Mouse (Mus musculus) lung, postnatal 10 days (tissue): ENCODE results near the gene Ankrd33b.

ENCODE experiments used
- DNase-seq: peaks from one replicate; pipeline ENCODE4 v3.0.0; 2021

Ankrd33b gene

DNA sequence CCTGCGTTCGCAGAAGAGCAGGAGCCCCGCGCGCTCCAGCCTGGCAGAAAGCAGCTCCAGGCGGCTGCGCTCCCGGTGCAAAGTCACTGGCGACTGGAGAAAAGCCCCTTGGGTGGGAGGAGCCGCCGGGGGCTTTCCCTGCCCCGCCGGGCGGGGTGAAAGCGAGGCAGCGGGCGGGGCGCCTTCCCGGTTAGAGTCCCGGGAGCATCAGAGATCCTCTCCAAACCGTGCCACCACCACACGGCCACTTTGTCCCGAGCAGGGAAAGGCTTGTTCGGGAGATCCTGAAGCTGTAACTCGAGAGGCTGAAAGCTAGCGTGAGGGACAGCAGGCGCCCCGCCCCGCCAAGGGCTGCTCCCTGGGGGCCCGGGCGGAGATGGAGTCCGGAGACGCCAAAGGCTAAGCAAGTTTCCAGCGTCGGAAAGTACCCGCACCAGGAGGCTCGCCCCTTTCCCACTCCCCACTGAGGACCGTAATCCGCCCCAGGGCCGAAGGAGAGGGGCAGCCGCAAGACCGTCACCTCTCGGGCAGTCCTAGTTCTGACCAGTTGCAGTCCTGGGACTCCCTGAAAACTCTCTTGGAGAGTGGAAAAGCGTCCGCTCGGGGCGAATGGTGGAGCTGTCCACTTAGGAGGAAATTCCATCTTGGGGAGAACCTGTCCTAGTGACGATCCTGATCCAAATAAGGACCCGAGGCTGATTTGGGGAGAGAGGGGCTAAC is at the start of gene Ankrd33b:
Ankrd33b (minus strand) TSS at position 246 of the 720 bp plus-strand sequence.
- DNase-seq, result peak; percentile 84

DNA sequence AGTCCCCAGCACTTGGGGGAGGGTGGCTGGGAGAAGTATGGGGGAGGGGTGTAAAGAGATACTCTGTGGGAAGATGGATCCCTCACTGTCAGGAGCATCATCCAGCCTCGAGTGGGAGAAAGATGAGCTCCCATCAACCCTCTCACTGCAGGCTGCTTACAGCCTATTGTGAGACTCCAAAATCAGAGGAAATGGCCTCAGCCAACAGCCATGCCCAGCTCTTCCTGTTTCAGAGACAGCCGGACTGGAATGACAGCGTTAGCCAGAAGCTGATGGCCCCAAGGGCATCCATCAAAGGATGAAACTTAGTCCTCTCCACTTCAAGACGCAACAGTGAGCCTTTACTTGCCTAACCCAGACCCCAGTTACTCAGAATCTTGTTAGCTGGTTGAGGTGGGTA is 47.7 kb upstream of the Ankrd33b start:
- DNase-seq, result peak; percentile 67

GRCm38 (mm10) chr15:31414179-31414898 is 46.8 kb upstream of the Ankrd33b start:
- DNase-seq, result no peak

DNA sequence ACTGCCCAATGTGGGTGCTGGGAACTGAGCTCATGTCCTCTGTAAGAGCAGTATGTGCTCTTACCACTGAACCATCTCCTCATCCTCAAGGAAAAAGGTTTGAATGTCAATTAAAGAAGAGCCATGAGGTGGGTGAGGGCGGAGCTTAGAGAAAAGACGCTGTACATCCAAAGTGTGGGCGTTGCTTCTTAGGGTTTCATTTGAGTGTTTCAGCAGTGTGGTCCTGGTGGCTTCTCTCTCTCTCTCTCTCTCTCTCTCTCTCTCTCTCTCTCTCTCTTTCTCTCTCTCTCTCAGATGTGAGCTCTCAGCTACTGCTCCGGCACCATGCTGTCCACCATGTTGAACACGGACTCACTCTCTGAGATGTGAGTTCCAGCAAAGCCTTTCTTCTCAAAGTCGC is 46.1 kb upstream of the Ankrd33b start:
- no peak for DNase-seq

- peak; percentile 68 for DNase-seq
These were observed 45.4 kb upstream of the Ankrd33b start for GRCm38 (mm10) chr15:31412933-31413332.

DNA sequence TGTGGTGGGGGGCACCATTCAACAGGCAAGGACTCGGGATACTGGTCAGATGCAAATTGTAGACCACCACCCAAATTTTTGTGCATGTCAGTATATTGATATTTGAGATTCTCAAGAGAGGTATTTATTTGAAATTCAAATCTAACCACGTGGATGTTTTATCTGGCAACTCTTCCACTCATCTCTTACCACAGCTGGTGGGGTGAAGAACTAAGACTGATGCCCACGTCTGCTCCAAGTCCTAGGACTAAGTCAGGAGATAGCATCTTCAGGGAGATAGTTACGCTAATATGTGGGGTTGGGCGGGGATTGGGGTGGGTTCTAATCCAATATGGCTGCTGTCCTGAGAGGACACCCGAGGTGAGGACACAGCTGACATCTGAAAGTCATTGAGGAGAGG is 44.9 kb upstream of the Ankrd33b start:
- no peak for DNase-seq

DNA sequence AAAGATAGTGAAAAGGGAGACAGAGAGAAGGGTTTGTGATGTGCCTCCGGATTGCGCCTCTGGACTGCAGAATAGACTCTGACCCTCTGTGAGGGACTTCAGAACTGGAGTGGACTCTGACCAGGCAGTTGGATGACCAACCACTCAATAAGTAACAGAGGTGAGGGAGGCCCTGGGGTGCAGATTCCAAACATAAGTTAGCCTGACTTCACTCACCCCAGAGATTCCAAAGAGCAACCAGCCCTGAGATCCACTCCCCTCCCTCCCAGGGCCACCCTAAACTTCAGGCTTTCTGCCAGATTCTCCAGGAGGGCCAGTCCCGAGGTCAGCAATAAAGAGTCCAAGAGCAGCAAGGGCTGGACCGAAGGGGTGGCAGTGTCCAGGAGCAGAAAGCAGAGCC is 40.0 kb upstream of the Ankrd33b start:
- DNase-seq, result no peak

- DNase-seq, result no peak
These were observed 39.4 kb upstream of the Ankrd33b start for GRCm38 (mm10) chr15:31406881-31407280.

GRCm38 (mm10) chr15:31404346-31404745 is 36.8 kb upstream of the Ankrd33b start:
- DNase-seq, result no peak

- DNase-seq, result no peak
These were observed 34.8 kb upstream of the Ankrd33b start for GRCm38 (mm10) chr15:31402200-31402892.

DNA sequence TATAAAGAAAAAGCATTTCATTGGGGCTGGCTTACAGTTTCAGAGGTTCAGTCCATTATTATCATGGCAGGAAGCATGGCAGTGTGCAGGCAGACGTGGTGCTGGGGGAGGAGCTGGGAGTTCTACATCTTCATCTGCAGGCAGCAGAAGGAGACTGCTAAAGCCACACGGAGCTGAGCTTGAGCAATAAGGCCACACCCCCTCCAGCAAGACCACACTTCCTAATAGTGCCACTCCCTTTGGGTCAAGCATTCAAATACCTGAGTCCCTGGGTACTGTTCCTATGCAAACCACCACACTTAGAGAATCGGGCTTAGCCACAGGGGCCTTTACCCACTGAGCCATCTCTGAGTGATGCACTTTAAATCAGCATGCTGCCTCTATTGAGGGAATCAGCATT is 33.4 kb upstream of the Ankrd33b start:
- no peak for DNase-seq

DNA sequence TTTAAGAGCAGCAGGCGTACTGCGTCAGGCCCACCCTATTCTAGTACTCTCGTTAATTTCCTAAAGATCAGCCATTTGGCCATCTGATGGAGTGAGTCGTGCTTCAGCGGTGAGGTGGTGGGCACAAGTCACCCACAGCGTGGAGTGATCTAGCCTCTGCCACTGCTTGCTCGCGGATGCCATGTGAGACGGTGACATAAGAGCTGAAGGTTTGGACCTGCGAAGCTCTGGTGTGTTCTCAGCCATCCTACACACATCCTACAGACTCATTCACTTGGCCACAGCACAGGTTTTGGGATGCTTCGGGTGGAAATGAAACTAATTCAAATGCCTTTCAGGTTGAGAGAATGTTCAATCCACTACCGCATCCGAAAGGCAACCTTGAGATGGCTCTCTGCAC is 31.2 kb upstream of the Ankrd33b start:
- DNase-seq, result no peak

DNA sequence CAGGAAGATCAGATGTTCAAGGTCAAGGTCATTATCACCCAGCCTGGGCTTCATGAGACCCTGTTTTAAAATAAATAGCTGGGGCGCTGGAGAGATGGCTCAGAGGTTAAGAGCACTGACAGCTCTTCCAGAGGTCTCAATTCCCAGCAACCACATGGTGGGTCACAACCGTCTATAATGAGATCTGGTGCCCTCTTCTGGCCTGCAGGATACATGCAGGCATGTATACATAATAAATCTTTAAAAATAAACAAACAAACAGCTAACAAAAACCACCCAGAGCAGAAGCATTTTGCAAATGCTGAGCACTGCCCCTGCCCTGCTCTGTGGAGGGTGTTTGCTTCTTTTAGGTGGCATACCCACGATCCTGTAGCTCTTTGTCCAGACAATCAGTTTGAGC is 29.9 kb upstream of the Ankrd33b start:
- DNase-seq, result no peak

- DNase-seq, result no peak
These were observed 29.2 kb upstream of the Ankrd33b start for GRCm38 (mm10) chr15:31396755-31397154.

DNA sequence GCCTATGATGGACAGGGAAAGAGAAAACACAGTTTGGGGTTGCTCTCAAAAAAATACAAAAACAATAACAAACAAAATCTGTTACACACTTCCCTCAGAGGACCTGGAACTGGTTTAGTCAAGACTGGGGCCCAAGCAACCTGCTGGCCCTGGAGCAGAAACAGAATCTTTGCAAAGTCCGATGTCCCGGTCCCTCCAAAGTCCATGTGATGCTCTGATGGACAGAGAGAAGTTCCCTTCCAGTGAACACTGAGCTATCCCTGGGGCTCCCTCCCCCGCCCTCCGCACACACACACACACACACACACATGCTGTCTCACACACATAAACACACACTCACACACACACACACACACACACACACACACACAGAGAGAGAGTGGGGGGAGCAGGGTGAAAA is 28.5 kb upstream of the Ankrd33b start:
- no peak for DNase-seq

DNA sequence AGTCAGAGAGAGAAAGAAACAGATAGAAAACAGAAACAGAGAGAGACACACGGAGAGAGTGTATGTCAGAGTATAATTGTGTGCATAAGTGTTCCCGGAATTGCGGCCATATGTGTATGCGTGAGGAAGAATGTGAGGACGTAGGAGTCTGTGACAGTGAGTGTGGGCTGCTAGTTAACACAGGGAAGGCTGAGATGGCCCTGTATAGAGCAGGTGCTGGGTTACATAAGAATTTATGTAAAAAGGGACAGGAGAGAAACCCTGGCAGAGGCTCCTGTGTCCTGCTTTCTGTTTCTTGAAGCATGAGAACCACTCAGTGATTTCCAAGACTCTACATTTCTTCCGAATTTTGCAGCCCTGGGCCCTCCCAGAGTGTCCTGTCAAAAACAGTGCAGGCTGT is 25.9 kb upstream of the Ankrd33b start:
- no peak for DNase-seq

DNA sequence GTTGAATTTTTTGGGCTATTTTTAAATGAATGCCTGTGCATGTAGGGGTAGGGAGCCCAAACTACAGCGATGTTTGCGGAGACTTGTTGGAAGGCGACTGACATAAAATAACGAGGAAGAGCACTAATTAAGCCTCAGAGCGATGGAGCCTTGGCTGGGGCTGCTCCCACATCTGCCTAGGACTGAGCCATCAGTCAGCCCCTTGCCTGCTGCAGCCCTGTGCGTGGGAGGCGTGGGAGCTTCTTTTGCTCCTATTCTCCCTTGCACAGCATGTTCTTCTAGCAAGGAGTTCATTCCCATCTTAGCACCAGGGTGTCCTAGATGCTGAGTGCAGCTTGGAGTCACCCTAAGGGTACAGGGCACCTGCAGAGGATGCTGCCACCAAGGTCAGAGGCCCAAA is 25.2 kb upstream of the Ankrd33b start:
- no peak for DNase-seq

DNA sequence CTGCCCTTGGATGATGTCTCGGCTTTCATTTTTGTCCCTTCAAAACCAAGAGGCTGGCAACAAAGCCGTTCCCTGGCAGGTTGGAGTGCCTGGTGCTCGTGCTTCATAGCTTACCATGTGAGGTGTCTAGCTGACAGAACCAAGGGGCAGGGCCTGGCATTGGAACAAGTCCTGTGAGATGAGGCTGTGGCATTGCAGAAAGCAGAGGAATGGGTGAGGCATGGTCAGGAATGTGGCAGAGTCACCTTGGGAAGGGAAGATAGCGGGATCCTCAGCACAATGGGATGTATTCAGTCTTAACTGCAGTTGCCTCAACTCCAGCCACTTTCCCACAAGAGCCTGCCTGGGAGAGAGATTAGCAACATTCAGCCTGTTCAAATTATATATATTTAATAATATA is 24.6 kb upstream of the Ankrd33b start:
- no peak for DNase-seq

- DNase-seq, result peak; percentile 22
These were observed 14.5 kb upstream of the Ankrd33b start for GRCm38 (mm10) chr15:31381936-31382468.

- no peak for DNase-seq
These were observed 11.9 kb upstream of the Ankrd33b start for GRCm38 (mm10) chr15:31379471-31379870.

DNA sequence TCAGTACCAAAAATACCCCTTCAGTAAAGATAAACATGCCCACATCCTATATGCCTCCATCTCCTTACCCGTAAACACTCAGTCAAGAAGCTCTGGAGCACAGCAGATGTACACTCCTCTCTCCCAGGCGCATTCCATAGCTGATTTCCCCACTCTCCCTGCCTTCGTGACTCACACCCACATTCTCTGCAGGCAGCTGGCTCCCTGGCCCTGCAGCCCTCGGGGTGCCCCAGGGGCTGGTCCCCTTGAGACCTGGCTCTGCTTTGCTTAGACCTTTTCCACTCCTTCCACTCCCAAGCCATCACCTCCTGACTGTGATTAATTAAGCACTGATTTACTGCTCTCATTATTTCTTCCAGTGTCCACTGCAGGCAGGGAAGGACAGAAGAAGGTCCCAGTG is 7.7 kb upstream of the Ankrd33b start:
- no peak for DNase-seq

- peak; percentile 12 for DNase-seq
These were observed 1.6 kb upstream of the Ankrd33b start for GRCm38 (mm10) chr15:31369125-31369612.

- no peak for DNase-seq
These were observed 1.0 kb upstream of the Ankrd33b start for GRCm38 (mm10) chr15:31368556-31368955.
